In the genomic region with DNA sequence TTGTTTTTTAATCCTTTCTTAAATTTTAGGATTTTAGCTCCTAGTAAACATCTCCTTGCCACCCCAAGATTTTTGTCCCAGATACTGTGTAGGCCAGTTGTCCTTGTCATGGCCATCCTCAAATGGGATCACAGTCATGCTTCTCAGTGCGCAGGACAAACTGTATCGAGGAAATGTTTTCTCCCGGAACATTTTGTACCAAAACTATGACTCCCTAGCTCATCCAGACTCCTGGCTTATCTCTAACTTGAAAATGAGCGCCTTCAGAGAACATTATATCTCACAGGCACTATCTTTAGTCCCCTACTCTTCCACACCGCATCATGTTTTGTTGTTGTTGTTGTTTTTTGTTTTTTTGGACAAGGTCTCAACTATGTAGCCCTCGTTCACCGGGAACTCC, we compare ENCODE assay signal across 8 mouse cellular contexts. TPM values are rescaled to one million over a fixed set of nuclear protein-coding genes. Genes with fewer than 3 reads are reported as not detected.
A peak's percentile ranks its signal among the peaks of the same experiment; 100 is the strongest.
DNase-seq lines count a peak whose midpoint lies in the region; ATAC-seq and TF ChIP-seq lines count a peak whose summit lies in the region.

No protein-coding gene starts in this region.

- H3K4me2 ChIP-seq in lung, embryonic 16.5 days (ENCODE audit: low read depth, low read length) = peak overlapping the region; percentile 65
- peak overlapping the region; percentile 91 for H3K4me2 ChIP-seq in forebrain, postnatal 0 days (ENCODE audit: low read depth)
- peak overlapping the region; percentile 91 for H3K4me2 ChIP-seq in liver, embryonic 15.5 days

- peak overlapping the region; percentile 100 for H3K9ac ChIP-seq in lung, embryonic 16.5 days (ENCODE audit: low read length)
- peak overlapping the region; percentile 78; the same call in 1 of the 2 replicates for H3K9ac ChIP-seq in forebrain, postnatal 0 days
- H3K9ac ChIP-seq in liver, embryonic 15.5 days = peak overlapping the region; percentile 99

- ATAC-seq in lung, embryonic 16.5 days (ENCODE audit: low read depth) = no peak
- no peak for ATAC-seq in forebrain, postnatal 0 days
- ATAC-seq in liver, embryonic 15.5 days (ENCODE audit: insufficient read depth) = no peak
- ATAC-seq in granulocyte monocyte progenitor cell, adult 5-6 weeks (replicated peaks; ENCODE audit: poor library complexity, severe bottlenecking) = no peak

- peak overlapping the region; percentile 99 for H3K4me3 ChIP-seq in lung, embryonic 16.5 days (ENCODE audit: low read length)
- H3K4me3 ChIP-seq in forebrain, postnatal 0 days (ENCODE audit: low read depth, low read length) = peak overlapping the region; percentile 81
- peak overlapping the region; percentile 95 for H3K4me3 ChIP-seq in liver, embryonic 15.5 days (replicated peaks)

- WGBS in lung, embryonic 16.5 days = 25% methylated on average over 7 of the region's 7 CpGs
- WGBS in forebrain, postnatal 0 days = 32% methylated on average over 7 of the region's 7 CpGs
- 37% methylated on average over 7 of the region's 7 CpGs for WGBS in liver, embryonic 15.5 days (ENCODE audit: insufficient replicate concordance)

- DNase-seq in lung, postnatal 14 days = no peak
- no peak for DNase-seq in forebrain, postnatal 0 days
- peak; percentile 35 for DNase-seq in testis, postnatal 14 days (ENCODE audit: low spot score)
- no peak for DNase-seq in left cerebral cortex, postnatal 25 days (ENCODE audit: low spot score in 2 of 2)
- DNase-seq in embryo, embryonic 11 days = no peak

- H3K9me3 ChIP-seq in lung, embryonic 16.5 days (ENCODE audit: control insufficient read depth, low read length) = no peaks in the 10 kb centered on the region
- H3K9me3 ChIP-seq in forebrain, postnatal 0 days (ENCODE audit: low read length) = no peaks in the 10 kb centered on the region
- no peaks in the 10 kb centered on the region for H3K9me3 ChIP-seq in liver, embryonic 15.5 days (replicated peaks)

- no peak for TF ChIP-seq CTCF in forebrain, postnatal 0 days (IDR thresholded peaks at IDR 0.05; ENCODE audit: low read depth)

- peak overlapping the region; percentile 99 for H3K27ac ChIP-seq in lung, embryonic 16.5 days (ENCODE audit: low read length)
- H3K27ac ChIP-seq in forebrain, postnatal 0 days (ENCODE audit: low read depth, low read length) = peak overlapping the region; percentile 92
- H3K27ac ChIP-seq in liver, embryonic 15.5 days (replicated peaks) = peak overlapping the region; percentile 90

- H3K4me1 ChIP-seq in lung, embryonic 16.5 days (replicated peaks; ENCODE audit: control insufficient read depth, insufficient read depth, low read length) = peaks cover 10% of the 10 kb centered on the region
- peaks cover 4% of the 10 kb centered on the region; the same call in 1 of the 2 replicates for H3K4me1 ChIP-seq in forebrain, postnatal 0 days (ENCODE audit: insufficient read depth)
- peaks cover 42% of the 10 kb centered on the region for H3K4me1 ChIP-seq in liver, embryonic 15.5 days (replicated peaks)

- H3K36me3 ChIP-seq in lung, embryonic 16.5 days (ENCODE audit: control insufficient read depth, insufficient read depth, low read length) = no peaks in the 10 kb centered on the region
- no peaks in the 10 kb centered on the region for H3K36me3 ChIP-seq in forebrain, postnatal 0 days (ENCODE audit: insufficient read depth)
- 0 out of 2 replicates have a peak, but pooled peaks cover 11% of the 10 kb centered on the region for H3K36me3 ChIP-seq in liver, embryonic 15.5 days (replicated peaks)

- H3K27me3 ChIP-seq in lung, embryonic 16.5 days (ENCODE audit: control insufficient read depth, insufficient read depth, low read depth, low read length) = no peaks in the 10 kb centered on the region
- H3K27me3 ChIP-seq in forebrain, postnatal 0 days (ENCODE audit: insufficient read depth, low read length) = no peaks in the 10 kb centered on the region
- no peaks in the 10 kb centered on the region for H3K27me3 ChIP-seq in liver, embryonic 15.5 days

- intact Hi-C loops in left cerebral cortex, postnatal 25 days (cut with DNase I) = no loop called here

RNA-seq across cellular contexts. Expression of a gene that starts 0.6 kb away (rescaled TPM):
- polyA plus RNA-seq in lung, embryonic 16.5 days (2015; fragmentation: Nextera tagmentation; extraction: Ambion mirVana) = 75.8 and 93.8 TPM in 2 replicates
- total RNA-seq in forebrain, postnatal 0 days (2014; rRNA removed) = 73.2 and 88.7 TPM in 2 replicates
- 48.7 and 52.2 TPM in 2 replicates for polyA plus RNA-seq in forebrain, postnatal 0 days (2015; fragmentation: Nextera tagmentation; extraction: Ambion mirVana)
- polyA plus RNA-seq in liver, embryonic 15.5 days (2015; fragmentation: Nextera tagmentation; extraction: Ambion mirVana) = 35.4 and 38.4 TPM in 2 replicates
- 10 to 100 TPM; 37.8 to 38.7 TPM for total RNA-seq in left cerebral cortex, postnatal 25 days (2021)
- 42.8 and 70.5 TPM in 2 replicates for total RNA-seq in granulocyte monocyte progenitor cell, adult 5-6 weeks (2014; fragmentation: Nextera tagmentation)
- 32.1 and 54.0 TPM in 2 replicates for total RNA-seq in granulocyte monocyte progenitor cell, adult 5-6 weeks (2017)

RNA-seq across cellular contexts. Expression of a gene that starts 31.0 kb away (rescaled TPM):
- polyA plus RNA-seq in lung, embryonic 16.5 days (2015; fragmentation: Nextera tagmentation; extraction: Ambion mirVana) = 29.1 and 31.3 TPM in 2 replicates
- total RNA-seq in forebrain, postnatal 0 days (2014; rRNA removed) = 14.5 and 18.7 TPM in 2 replicates
- 11.0 and 17.3 TPM in 2 replicates for polyA plus RNA-seq in forebrain, postnatal 0 days (2015; fragmentation: Nextera tagmentation; extraction: Ambion mirVana)
- polyA plus RNA-seq in liver, embryonic 15.5 days (2015; fragmentation: Nextera tagmentation; extraction: Ambion mirVana) = 22.4 and 23.7 TPM in 2 replicates
- total RNA-seq in left cerebral cortex, postnatal 25 days (2021) = 10 to 100 TPM; 28.3 to 39.1 TPM
- 22.3 and 24.9 TPM in 2 replicates for total RNA-seq in granulocyte monocyte progenitor cell, adult 5-6 weeks (2014; fragmentation: Nextera tagmentation)
- 60.8 and 69.0 TPM in 2 replicates for total RNA-seq in granulocyte monocyte progenitor cell, adult 5-6 weeks (2017)

RNA-seq across cellular contexts. Expression of a gene that starts 45.5 kb away (rescaled TPM):
- 43.7 and 48.5 TPM in 2 replicates for polyA plus RNA-seq in lung, embryonic 16.5 days (2015; fragmentation: Nextera tagmentation; extraction: Ambion mirVana)
- 62.0 and 83.1 TPM in 2 replicates for total RNA-seq in forebrain, postnatal 0 days (2014; rRNA removed)
- polyA plus RNA-seq in forebrain, postnatal 0 days (2015; fragmentation: Nextera tagmentation; extraction: Ambion mirVana) = 39.7 and 40.4 TPM in 2 replicates
- polyA plus RNA-seq in liver, embryonic 15.5 days (2015; fragmentation: Nextera tagmentation; extraction: Ambion mirVana) = 24.7 and 25.5 TPM in 2 replicates
- 10 to 100 TPM; 22.2 to 23.1 TPM for total RNA-seq in left cerebral cortex, postnatal 25 days (2021)
- total RNA-seq in granulocyte monocyte progenitor cell, adult 5-6 weeks (2014; fragmentation: Nextera tagmentation) = 21.1 and 25.4 TPM in 2 replicates
- total RNA-seq in granulocyte monocyte progenitor cell, adult 5-6 weeks (2017) = 11.0 and 13.8 TPM in 2 replicates

RNA-seq across cellular contexts. Expression of a gene that starts 45.6 kb away (rescaled TPM):
- polyA plus RNA-seq in lung, embryonic 16.5 days (2015; fragmentation: Nextera tagmentation; extraction: Ambion mirVana) = 5.2 and 5.6 TPM in 2 replicates
- total RNA-seq in forebrain, postnatal 0 days (2014; rRNA removed) = 9.7 and 9.9 TPM in 2 replicates
- 6.6 and 9.2 TPM in 2 replicates for polyA plus RNA-seq in forebrain, postnatal 0 days (2015; fragmentation: Nextera tagmentation; extraction: Ambion mirVana)
- polyA plus RNA-seq in liver, embryonic 15.5 days (2015; fragmentation: Nextera tagmentation; extraction: Ambion mirVana) = 1.0 and 1.4 TPM in 2 replicates
- 10 to 100 TPM; 11.3 to 11.6 TPM for total RNA-seq in left cerebral cortex, postnatal 25 days (2021)
- total RNA-seq in granulocyte monocyte progenitor cell, adult 5-6 weeks (2014; fragmentation: Nextera tagmentation) = not detected in 2 replicates
- total RNA-seq in granulocyte monocyte progenitor cell, adult 5-6 weeks (2017) = 0.10 TPM in 1 of 2 replicates, not detected in the other
